In the genomic region with DNA sequence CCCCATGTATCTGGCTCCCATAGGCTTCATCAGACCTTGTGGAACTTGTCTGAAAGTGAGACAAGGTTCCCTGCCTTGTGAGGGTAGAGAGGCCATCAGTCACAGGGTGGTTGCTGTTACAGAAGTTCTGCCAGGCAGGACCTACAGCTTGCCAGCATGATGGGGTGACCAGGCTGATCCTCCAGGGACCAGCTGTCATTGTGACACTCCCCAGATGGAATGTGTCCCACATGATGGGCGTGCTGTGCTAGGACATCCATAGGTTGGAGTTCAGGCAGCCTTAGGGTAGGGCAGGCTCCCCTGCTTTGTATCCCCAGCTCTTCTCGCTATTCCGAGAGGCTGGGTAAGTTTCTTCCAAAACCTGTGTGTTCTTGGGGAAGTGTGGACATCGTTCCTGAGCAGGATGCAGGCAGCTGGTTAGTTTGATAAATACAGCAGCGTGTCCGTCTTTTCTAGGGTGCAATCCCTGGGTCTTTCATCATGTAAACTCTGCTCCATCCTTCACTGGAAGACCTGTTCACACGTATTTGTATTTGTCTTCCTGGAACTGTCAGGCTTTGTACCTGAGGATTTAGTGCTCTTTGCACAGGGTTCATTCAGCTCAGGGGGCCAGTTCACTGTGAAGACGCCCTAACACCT, we compare ENCODE assay signal across 8 mouse cellular contexts. TPM values are rescaled to one million over a fixed set of nuclear protein-coding genes. Genes with fewer than 3 reads are reported as not detected.
DNase-seq lines count a peak whose midpoint lies in the region; ATAC-seq and TF ChIP-seq lines count a peak whose summit lies in the region.

No protein-coding gene starts in this region.

- TF ChIP-seq POLR2A in liver, adult 2 months (IDR thresholded peaks at IDR 0.05; ENCODE audit: extremely low read depth, insufficient read depth, low read length): no peak

- no peaks in the 10 kb centered on the region for H3K27me3 ChIP-seq in liver, adult 2 months (ENCODE audit: control insufficient read depth, insufficient read depth, low read length)
- H3K27me3 ChIP-seq in embryonic facial prominence, embryonic 14.5 days (replicated peaks; ENCODE audit: control insufficient read depth, insufficient read depth, low read length): peaks cover 28% of the 10 kb centered on the region
- H3K27me3 ChIP-seq in intestine, embryonic 16.5 days (replicated peaks; ENCODE audit: control insufficient read depth, insufficient read depth, low read length): 0 out of 2 replicates have a peak, but pooled peaks cover 5% of the 10 kb centered on the region
- peaks cover 28% of the 10 kb centered on the region for H3K27me3 ChIP-seq in neural tube, embryonic 13.5 days

- peak overlapping the region; percentile 83 for H3K27ac ChIP-seq in liver, adult 2 months (replicated peaks; ENCODE audit: insufficient read depth, low read depth, low read length)
- H3K27ac ChIP-seq in embryonic facial prominence, embryonic 14.5 days (replicated peaks; ENCODE audit: low read depth, low read length): 0 out of 2 replicates have a peak overlapping the region, but pooled peaks have one; percentile 15
- H3K27ac ChIP-seq in intestine, embryonic 16.5 days (ENCODE audit: low read length): peak overlapping the region; percentile 51
- H3K27ac ChIP-seq in neural tube, embryonic 13.5 days (replicated peaks): peak overlapping the region; percentile 86; the same call in 1 of the 2 replicates

- H3K79me2 ChIP-seq in liver, adult 2 months (ENCODE audit: control insufficient read depth, insufficient read depth, low read length): peaks cover 26% of the 10 kb centered on the region; the same call in 1 of the 2 replicates

- DNase-seq in liver, adult 2 months (ENCODE audit: extremely low read depth, low read depth, low spot score): peak; percentile 79
- no peak for DNase-seq in liver
- DNase-seq in embryonic facial prominence, embryonic 14.5 days (ENCODE audit: low spot score): no peak
- DNase-seq in ovary, postnatal 10 days (ENCODE audit: low spot score): no peak
- no peak for DNase-seq in retina, embryonic 14.5 days (ENCODE audit: low spot score)
- DNase-seq in right cerebral cortex, postnatal 10 days (ENCODE audit: low spot score in 2 of 2): no peak

- ATAC-seq in embryonic facial prominence, embryonic 14.5 days (ENCODE audit: low read depth): no peak
- ATAC-seq in intestine, embryonic 16.5 days: no peak
- no peak for ATAC-seq in neural tube, embryonic 13.5 days (ENCODE audit: low read depth)

- peaks cover 22% of the 10 kb centered on the region for H3K4me1 ChIP-seq in liver, adult 2 months (ENCODE audit: control insufficient read depth, insufficient read depth, low read length)
- H3K4me1 ChIP-seq in embryonic facial prominence, embryonic 14.5 days (ENCODE audit: control insufficient read depth, insufficient read depth, low read length): peaks cover 3% of the 10 kb centered on the region; the same call in 1 of the 2 replicates
- peaks cover 37% of the 10 kb centered on the region for H3K4me1 ChIP-seq in intestine, embryonic 16.5 days (ENCODE audit: control insufficient read depth, insufficient read depth, low read length)
- peaks cover 58% of the 10 kb centered on the region for H3K4me1 ChIP-seq in neural tube, embryonic 13.5 days (replicated peaks)

- H3K36me3 ChIP-seq in liver, adult 2 months (ENCODE audit: control insufficient read depth, insufficient read depth, low read length): no peaks in the 10 kb centered on the region
- no peaks in the 10 kb centered on the region for H3K36me3 ChIP-seq in embryonic facial prominence, embryonic 14.5 days (ENCODE audit: control insufficient read depth, insufficient read depth, low read length)
- H3K36me3 ChIP-seq in intestine, embryonic 16.5 days (ENCODE audit: control insufficient read depth, insufficient read depth, low read length): no peaks in the 10 kb centered on the region
- no peaks in the 10 kb centered on the region for H3K36me3 ChIP-seq in neural tube, embryonic 13.5 days

- H3K9ac ChIP-seq in liver, adult 2 months (ENCODE audit: low read depth, low read length): peak overlapping the region; percentile 89
- H3K9ac ChIP-seq in embryonic facial prominence, embryonic 14.5 days (ENCODE audit: low read depth, low read length): no peak overlapping the region; the same call in 1 of the 2 replicates
- H3K9ac ChIP-seq in intestine, embryonic 16.5 days (ENCODE audit: low read depth, low read length): peak overlapping the region; percentile 85
- H3K9ac ChIP-seq in neural tube, embryonic 13.5 days: peak overlapping the region; percentile 81

- no peak for TF ChIP-seq CTCF in liver, adult 2 months (IDR thresholded peaks at IDR 0.05; ENCODE audit: low read depth, low read length)

- no peaks in the 10 kb centered on the region for H3K9me3 ChIP-seq in embryonic facial prominence, embryonic 14.5 days (ENCODE audit: control insufficient read depth, low read length)
- no peaks in the 10 kb centered on the region for H3K9me3 ChIP-seq in intestine, embryonic 16.5 days (ENCODE audit: control insufficient read depth, low read length)
- H3K9me3 ChIP-seq in neural tube, embryonic 13.5 days: no peaks in the 10 kb centered on the region

- peak overlapping the region; percentile 97 for H3K4me3 ChIP-seq in liver, adult 2 months (ENCODE audit: insufficient read depth, low read depth, low read length)
- H3K4me3 ChIP-seq in embryonic facial prominence, embryonic 14.5 days (ENCODE audit: low read depth, low read length): peak overlapping the region; percentile 79
- peak overlapping the region; percentile 61 for H3K4me3 ChIP-seq in intestine, embryonic 16.5 days (ENCODE audit: low read length)
- peak overlapping the region; percentile 69 for H3K4me3 ChIP-seq in neural tube, embryonic 13.5 days

- peak overlapping the region; percentile 97 for H3K4me2 ChIP-seq in embryonic facial prominence, embryonic 14.5 days (ENCODE audit: low read depth, low read length)
- peak overlapping the region; percentile 99 for H3K4me2 ChIP-seq in intestine, embryonic 16.5 days (ENCODE audit: low read depth, low read length)
- peak overlapping the region; percentile 86 for H3K4me2 ChIP-seq in neural tube, embryonic 13.5 days

- WGBS in liver, adult 2 months: 15% methylated on average over 8 of the region's 8 CpGs
- WGBS in embryonic facial prominence, embryonic 14.5 days: 12% methylated on average over 8 of the region's 8 CpGs
- 8% methylated on average over 8 of the region's 8 CpGs for WGBS in intestine, embryonic 16.5 days
- 7% methylated on average over 8 of the region's 8 CpGs for WGBS in neural tube, embryonic 13.5 days

RNA-seq across cellular contexts. Expression of gene Fgfr3, which starts 0.5 kb away (rescaled TPM):
- 18.8 and 18.9 TPM in 2 replicates for total RNA-seq in liver, adult 2 months (2014; rRNA removed)
- polyA plus RNA-seq in liver, adult 2 months (2012; rRNA removed): 47.7 and 57.0 TPM in 2 replicates
- 23.1 and 26.0 TPM in 2 replicates for polyA plus RNA-seq in embryonic facial prominence, embryonic 14.5 days (2014; fragmentation: Nextera tagmentation; extraction: Ambion mirVana)
- 9.0 and 9.8 TPM in 2 replicates for polyA plus RNA-seq in intestine, embryonic 16.5 days (2015; fragmentation: Nextera tagmentation; extraction: Ambion mirVana)
- 42.3 and 44.9 TPM in 2 replicates for polyA plus RNA-seq in neural tube, embryonic 13.5 days (2015; fragmentation: Nextera tagmentation; extraction: Ambion mirVana)

Comparison
In these comparisons a context has a peak if more than half of its experiments do, and no peak if none do; other contexts are left out.
1. H3K27ac ChIP-seq: peak in every context shown above with its lines; median percentile 86 in neural tube, embryonic 13.5 days; 83 in liver, adult 2 months; 51 in intestine, embryonic 16.5 days; 15 in embryonic facial prominence, embryonic 14.5 days.